In the genomic region with DNA sequence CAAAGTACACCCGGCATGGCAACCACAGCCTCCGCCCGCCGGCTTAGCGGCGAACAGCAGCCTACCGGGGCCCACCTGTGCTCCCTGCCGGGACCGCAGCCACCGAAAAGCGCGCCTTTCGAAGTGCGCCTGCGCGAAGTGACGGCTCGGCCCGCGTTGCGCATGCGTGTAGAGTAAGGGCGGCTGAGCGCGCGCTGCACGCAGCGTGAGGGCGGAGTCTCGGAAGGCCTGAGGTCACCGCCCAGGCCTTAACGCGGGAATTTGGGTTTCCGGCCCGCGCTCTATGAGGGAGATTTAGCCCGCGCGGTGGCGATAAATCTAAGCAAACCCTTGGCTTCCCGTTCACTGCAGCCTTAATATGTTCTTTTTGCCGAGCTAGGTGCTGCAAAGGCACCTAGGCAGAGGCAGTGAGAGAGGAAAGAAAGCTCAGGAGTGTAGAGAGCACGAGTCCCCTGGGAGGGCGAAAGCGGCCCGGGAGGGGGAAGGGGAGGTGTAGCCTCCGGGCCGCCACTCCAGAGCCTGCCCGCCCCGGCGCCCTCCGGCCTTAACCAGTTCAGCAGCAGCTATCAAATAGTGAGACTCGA, we compare ENCODE assay signal across 8 mouse cellular contexts. TPM values are rescaled to one million over a fixed set of nuclear protein-coding genes. Genes with fewer than 3 reads are reported as not detected.
DNase-seq lines count a peak whose midpoint lies in the region; ATAC-seq and TF ChIP-seq lines count a peak whose summit lies in the region.

A gene (minus strand): TSS at position 143 of the 584 bp plus-strand sequence.

- TF ChIP-seq CTCF in gastrocnemius, adult 2 months (IDR thresholded peaks at IDR 0.05) = peak; percentile 39
- peak; percentile 45 for TF ChIP-seq CTCF in hindbrain, postnatal 0 days (IDR thresholded peaks at IDR 0.05; ENCODE audit: low read depth)
- peak; percentile 40 for TF ChIP-seq CTCF in left cerebral cortex, adult 2 months (IDR thresholded peaks at IDR 0.05)

- no peaks in the 10 kb centered on the region for H3K4me1 ChIP-seq in hindbrain, postnatal 0 days (ENCODE audit: insufficient read depth, low read length)

- no peaks in the 10 kb centered on the region for H3K27me3 ChIP-seq in hindbrain, postnatal 0 days (ENCODE audit: insufficient read depth, low read length)

- no peaks in the 10 kb centered on the region for H3K36me3 ChIP-seq in hindbrain, postnatal 0 days (ENCODE audit: insufficient read depth, low read length)
- no peaks in the 10 kb centered on the region for H3K36me3 ChIP-seq in macrophage (ENCODE audit: inconsistent target)

- no peaks in the 10 kb centered on the region for H3K9me3 ChIP-seq in hindbrain, postnatal 0 days (ENCODE audit: low read length)

- peak within 1 kb of the TSS; percentile 95 for H3K4me3 ChIP-seq in gastrocnemius, adult 2 months
- peak within 1 kb of the TSS; percentile 50 for H3K4me3 ChIP-seq in hindbrain, postnatal 0 days (ENCODE audit: low read length)
- peak within 1 kb of the TSS; percentile 59 for H3K4me3 ChIP-seq in left cerebral cortex, adult 2 months
- H3K4me3 ChIP-seq in macrophage (ENCODE audit: inconsistent target) = peak within 1 kb of the TSS; percentile 55

- peak; percentile 97 for DNase-seq in gastrocnemius, adult 2 months
- peak; percentile 98 for DNase-seq in hindbrain, postnatal 0 days (ENCODE audit: low spot score)
- DNase-seq in left cerebral cortex, adult 2 months (ENCODE audit: extremely low spot score in 1 of 2, low spot score in 2 of 2) = peak; percentile 95 to 98
- peak; percentile 98 for DNase-seq in retina, postnatal 7 days (ENCODE audit: low read depth, low spot score)
- DNase-seq in urinary bladder, adult 18-20 months (ENCODE audit: low spot score in 2 of 2) = peak; percentile 90 to 96

- peaks cover 47% of the 10 kb centered on the region for H3K79me2 ChIP-seq in macrophage (ENCODE audit: inconsistent target)

- intact Hi-C loops in gastrocnemius, adult 2 months (cut with DNase I) = no loop called here
- intact Hi-C loops in left cerebral cortex, adult 2 months (cut with DNase I) = no loop called here

- peak within 1 kb of the TSS; percentile 78 for H3K4me2 ChIP-seq in hindbrain, postnatal 0 days (ENCODE audit: low read depth, low read length)

- H3K27ac ChIP-seq in gastrocnemius, adult 2 months = peak within 1 kb of the TSS; percentile 97
- H3K27ac ChIP-seq in hindbrain, postnatal 0 days = peak within 1 kb of the TSS; percentile 90
- peak within 1 kb of the TSS; percentile 70 for H3K27ac ChIP-seq in left cerebral cortex, adult 2 months
- H3K27ac ChIP-seq in macrophage = peak within 1 kb of the TSS; percentile 69

- H3K9ac ChIP-seq in hindbrain, postnatal 0 days (replicated peaks; ENCODE audit: low read length) = peak within 1 kb of the TSS; percentile 74

- 3% methylated on average over 53 of the region's 53 CpGs for WGBS in hindbrain, postnatal 0 days
- 1% methylated on average over 52 of the region's 53 CpGs for WGBS in macrophage (ENCODE audit: missing documents)

- ATAC-seq in activated CD4-positive, CD25-positive, alpha-beta regulatory T cell, adult 4 months = peak; percentile 96
- ATAC-seq in common myeloid progenitor, adult 5-6 weeks (replicated peaks; ENCODE audit: low read depth, poor library complexity, severe bottlenecking) = peak; percentile 89
- ATAC-seq in hindbrain, postnatal 0 days = peak; percentile 98

RNA-seq across cellular contexts. Expression of the gene that starts here (rescaled TPM):
- 10 to 100 TPM; 23.8 to 32.5 TPM for polyA plus RNA-seq in activated CD4-positive, CD25-positive, alpha-beta regulatory T cell, adult 4 months (2017; shearing (Covaris generic))
- 95.7 and 102 TPM in 2 replicates for total RNA-seq in common myeloid progenitor, adult 5-6 weeks (2017)
- total RNA-seq in gastrocnemius, adult 2 months (2021) = under 1 TPM in 1 of 2 experiments, not detected in 1; 0.22 TPM
- total RNA-seq in hindbrain, postnatal 0 days (2014; rRNA removed) = 10.7 and 11.3 TPM in 2 replicates
- polyA plus RNA-seq in hindbrain, postnatal 0 days (2015; fragmentation: Nextera tagmentation; extraction: Ambion mirVana) = 7.0 and 8.8 TPM in 2 replicates
- total RNA-seq in left cerebral cortex, adult 2 months (2021) = 1 to 10 TPM in 1 of 2 experiments, under 1 TPM in 1; 0.77 to 1.0 TPM
- total RNA-seq in macrophage (2018; cell fraction: chromatin; rRNA removed) = 1 to 10 TPM in 23 of 26 experiments, under 1 TPM in 3; 0.57 to 8.2 (median 2.2) TPM
- total RNA-seq in macrophage (2018; cell fraction: cytosol; rRNA removed) = 1 to 10 TPM; 1.6 to 4.5 (median 2.6) TPM
- 10 to 100 TPM in 2 of 26 experiments, 1 to 10 TPM in 24; 1.3 to 20.6 (median 2.5) TPM for total RNA-seq in macrophage (2018; cell fraction: nucleus; rRNA removed)
- polyA plus RNA-seq in macrophage (2018) = 1.3 to 21.2 TPM (median 4.0 TPM) in 3 replicates

Comparison
In these comparisons a context has a peak if more than half of its experiments do, and no peak if none do; other contexts are left out.
1. Peak in every context shown above with its lines: DNase-seq, ATAC-seq, H3K4me3 ChIP-seq and H3K27ac ChIP-seq.
2. Peak in DNase-seq, H3K4me3 ChIP-seq and H3K27ac ChIP-seq in gastrocnemius, adult 2 months; RNA of the gene not detected or under 1 TPM.